Mouse (Mus musculus): Measurements from ENCODE around the gene Gm20521. TPM values are rescaled to one million over a fixed set of nuclear protein-coding genes. Genes with fewer than 3 reads are reported as not detected.

The Gm20521 gene
- polyA plus RNA-seq, 1 experiment = not detected

- Histone ChIP-seq H3K4me3 (replicated peaks; ENCODE audit: control insufficient read depth, low read depth, low read length) (peak overlapping the region; percentile 71), H3K27ac (ENCODE audit: control insufficient read depth, insufficient read depth, low read depth, low read length, poor library complexity) (no peak overlapping the region; the same call in 1 of the 2 replicates), H3K4me1 (ENCODE audit: control insufficient read depth, insufficient read depth, low read length) (peaks cover 2% of the 10 kb centered on the region)
- 8% methylated on average over 21 of the region's 21 CpGs for WGBS
- TF ChIP-seq CTCF (IDR thresholded peaks at IDR 0.05; ENCODE audit: control insufficient read depth, insufficient read depth, low read length) (no peak), POLR2A (IDR thresholded peaks at IDR 0.05; ENCODE audit: borderline replicate concordance, control insufficient read depth, low read depth, low read length) (no peak)
Observed at GRCm38 (mm10) chr14:54864313-54865036, 18.8 kb upstream of the Gm20521 start.

DNA sequence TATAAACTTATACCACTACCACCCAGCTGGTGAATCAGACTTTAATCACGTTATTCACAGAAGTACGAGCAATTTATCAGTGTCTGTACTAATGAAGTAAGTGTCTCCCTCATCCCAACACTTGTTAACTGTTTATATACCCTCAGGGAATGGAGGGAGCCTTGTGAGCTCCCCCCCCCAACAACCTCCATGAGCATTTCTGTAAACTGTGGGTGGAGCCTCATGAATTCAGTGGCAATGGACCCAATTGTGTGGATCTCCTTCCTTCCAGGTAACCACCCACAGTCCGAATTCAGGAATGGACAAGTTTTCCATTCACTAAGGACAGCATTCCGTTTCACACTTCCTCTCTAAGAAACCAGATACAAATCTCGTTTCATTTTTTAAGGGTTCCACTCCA is 17.6 kb upstream of the Gm20521 start:
- TF ChIP-seq CTCF (IDR thresholded peaks at IDR 0.05; ENCODE audit: control insufficient read depth, insufficient read depth, low read length) (no peak), POLR2A (IDR thresholded peaks at IDR 0.05; ENCODE audit: borderline replicate concordance, control insufficient read depth, low read depth, low read length) (no peak)
- peaks cover 2% of the 10 kb centered on the region for H3K4me1 ChIP-seq (ENCODE audit: control insufficient read depth, insufficient read depth, low read length)
- H3K27ac ChIP-seq (ENCODE audit: control insufficient read depth, insufficient read depth, low read depth, low read length, poor library complexity) = no peak overlapping the region
- WGBS = 64% methylated on average over 5 of the region's 5 CpGs
- H3K4me3 ChIP-seq (replicated peaks; ENCODE audit: control insufficient read depth, low read depth, low read length) = no peak overlapping the region

DNA sequence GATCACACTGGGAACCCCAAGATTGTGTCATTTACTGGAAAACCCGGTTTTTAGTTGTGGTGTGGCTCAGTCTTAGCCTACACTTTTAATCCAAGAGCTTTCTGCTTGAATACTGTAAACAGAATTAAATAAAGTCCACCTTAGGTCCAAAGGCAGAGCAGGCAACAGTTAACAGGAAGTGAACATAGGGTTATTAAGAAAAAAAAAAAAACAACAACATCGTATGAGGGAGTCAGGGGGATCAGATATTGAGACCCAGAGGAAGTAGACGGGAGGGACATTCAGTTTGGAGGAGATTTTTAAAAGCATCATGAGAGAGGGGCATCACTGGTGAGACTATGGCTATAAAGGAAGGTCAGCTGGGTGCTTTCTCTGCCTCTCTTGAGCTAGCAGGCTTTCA is 17.0 kb upstream of the Gm20521 start:
- peaks cover 2% of the 10 kb centered on the region for H3K4me1 ChIP-seq (ENCODE audit: control insufficient read depth, insufficient read depth, low read length)
- no peak overlapping the region for H3K4me3 ChIP-seq (replicated peaks; ENCODE audit: control insufficient read depth, low read depth, low read length)
- WGBS = 25% methylated on average over 3 of the region's 3 CpGs
- H3K27ac ChIP-seq (ENCODE audit: control insufficient read depth, insufficient read depth, low read depth, low read length, poor library complexity) = no peak overlapping the region
- no peak for TF ChIP-seq POLR2A (IDR thresholded peaks at IDR 0.05; ENCODE audit: borderline replicate concordance, control insufficient read depth, low read depth, low read length)
- TF ChIP-seq CTCF (IDR thresholded peaks at IDR 0.05; ENCODE audit: control insufficient read depth, insufficient read depth, low read length) = no peak

DNA sequence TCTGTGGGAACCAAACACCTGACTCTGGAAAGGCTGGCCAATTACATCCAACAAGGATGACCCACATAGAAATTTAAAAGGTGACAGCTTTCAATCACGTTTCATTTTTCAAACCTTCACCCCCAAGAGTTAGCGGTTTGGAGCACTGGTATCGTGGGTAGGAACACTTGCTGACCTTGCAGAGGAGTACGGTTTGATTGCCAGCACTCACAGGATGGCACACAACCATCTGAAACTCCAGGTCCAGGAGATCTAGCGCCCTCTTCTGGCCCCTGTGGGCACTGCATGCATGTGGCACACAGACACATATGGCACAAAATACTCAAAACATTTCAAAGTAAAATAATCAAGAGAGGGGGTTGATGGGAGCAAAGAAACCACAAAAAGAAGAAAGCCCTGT is 16.3 kb upstream of the Gm20521 start:
- Histone ChIP-seq H3K4me3 (replicated peaks; ENCODE audit: control insufficient read depth, low read depth, low read length) (no peak overlapping the region), H3K4me1 (ENCODE audit: control insufficient read depth, insufficient read depth, low read length) (peaks cover 2% of the 10 kb centered on the region), H3K27ac (ENCODE audit: control insufficient read depth, insufficient read depth, low read depth, low read length, poor library complexity) (no peak overlapping the region)
- peak; percentile 64 for TF ChIP-seq CTCF (IDR thresholded peaks at IDR 0.05; ENCODE audit: control insufficient read depth, insufficient read depth, low read length)
- TF ChIP-seq POLR2A (IDR thresholded peaks at IDR 0.05; ENCODE audit: borderline replicate concordance, control insufficient read depth, low read depth, low read length) = no peak
- 68% methylated on average over 5 of the region's 5 CpGs for WGBS

- no peak for TF ChIP-seq POLR2A (IDR thresholded peaks at IDR 0.05; ENCODE audit: borderline replicate concordance, control insufficient read depth, low read depth, low read length)
- WGBS = 25% methylated on average over 4 of the region's 4 CpGs
- no peak overlapping the region for H3K27ac ChIP-seq (ENCODE audit: control insufficient read depth, insufficient read depth, low read depth, low read length, poor library complexity)
- H3K4me3 ChIP-seq (replicated peaks; ENCODE audit: control insufficient read depth, low read depth, low read length) = no peak overlapping the region
- peaks cover 2% of the 10 kb centered on the region for H3K4me1 ChIP-seq (ENCODE audit: control insufficient read depth, insufficient read depth, low read length)
Observed at GRCm38 (mm10) chr14:54868026-54868425, 15.2 kb upstream of the Gm20521 start.

- Histone ChIP-seq H3K4me1 (ENCODE audit: control insufficient read depth, insufficient read depth, low read length) (peaks cover 2% of the 10 kb centered on the region), H3K4me3 (replicated peaks; ENCODE audit: control insufficient read depth, low read depth, low read length) (no peak within 1 kb of the TSS), H3K27ac (ENCODE audit: control insufficient read depth, insufficient read depth, low read depth, low read length, poor library complexity) (no peak within 1 kb of the TSS)
- TF ChIP-seq POLR2A (IDR thresholded peaks at IDR 0.05; ENCODE audit: borderline replicate concordance, control insufficient read depth, low read depth, low read length) (no peak), CTCF (IDR thresholded peaks at IDR 0.05; ENCODE audit: control insufficient read depth, insufficient read depth, low read length) (no peak)
- 74% methylated on average over 5 of the region's 5 CpGs for WGBS
Observed at GRCm38 (mm10) chr14:54870861-54871260, 12.4 kb upstream of the Gm20521 start, which contains the start of gene Homez. Gene Homez (minus strand): TSS chr14:54870961.

- no peak for TF ChIP-seq CTCF (IDR thresholded peaks at IDR 0.05; ENCODE audit: control insufficient read depth, insufficient read depth, low read length)
- TF ChIP-seq POLR2A (IDR thresholded peaks at IDR 0.05; ENCODE audit: borderline replicate concordance, control insufficient read depth, low read depth, low read length) = no peak
- no peaks in the 10 kb centered on the region; the same call in 1 of the 2 replicates for H3K4me1 ChIP-seq (ENCODE audit: control insufficient read depth, insufficient read depth, low read length)
- no peak overlapping the region for H3K27ac ChIP-seq (ENCODE audit: control insufficient read depth, insufficient read depth, low read depth, low read length, poor library complexity)
- no peak overlapping the region for H3K4me3 ChIP-seq (replicated peaks; ENCODE audit: control insufficient read depth, low read depth, low read length)
- WGBS = 82% methylated on average over 3 of the region's 3 CpGs
Observed at GRCm38 (mm10) chr14:54874165-54874564, 9.1 kb upstream of the Gm20521 start.

DNA sequence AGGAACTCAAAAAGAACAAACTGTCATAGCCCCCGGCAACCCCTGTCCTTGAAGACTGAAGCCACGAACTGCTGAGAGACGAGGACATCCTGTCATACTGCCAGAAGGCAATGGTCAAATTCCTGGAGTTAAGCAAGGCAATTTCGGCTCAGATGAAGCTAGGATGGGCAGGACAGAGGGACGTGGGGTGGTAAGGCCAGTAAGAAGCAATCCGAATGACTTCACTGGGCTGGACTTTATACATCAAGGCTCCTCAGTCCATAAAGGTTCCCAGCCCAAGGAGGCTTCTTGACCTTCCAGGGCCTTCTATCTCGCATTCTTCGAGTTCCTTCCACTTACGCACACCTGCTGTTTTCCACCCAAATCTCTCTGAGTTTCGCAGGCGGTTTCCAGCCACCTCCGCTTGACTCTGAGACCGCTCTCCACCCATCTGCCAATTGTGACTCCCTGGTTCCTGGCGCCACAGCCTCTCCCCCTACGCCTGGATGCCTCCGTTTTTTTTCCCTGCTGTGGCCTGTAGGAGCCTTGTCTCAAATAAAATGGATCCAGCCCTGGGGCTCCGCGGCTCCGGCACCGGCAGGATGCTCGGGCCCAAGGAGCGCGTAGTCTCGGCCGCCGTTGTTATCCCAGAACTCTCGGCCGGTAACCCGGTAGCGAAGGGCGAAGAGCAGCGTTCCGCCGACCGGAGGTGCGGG is 7.2 kb upstream of the Gm20521 start:
- WGBS = 6% methylated on average over 36 of the region's 36 CpGs
- Histone ChIP-seq H3K27ac (ENCODE audit: control insufficient read depth, insufficient read depth, low read depth, low read length, poor library complexity) (peak overlapping the region; percentile 56; the same call in 1 of the 2 replicates), H3K4me3 (replicated peaks; ENCODE audit: control insufficient read depth, low read depth, low read length) (peak overlapping the region; percentile 70), H3K4me1 (ENCODE audit: control insufficient read depth, insufficient read depth, low read length) (no peaks in the 10 kb centered on the region; the same call in 1 of the 2 replicates)
- no peak for TF ChIP-seq POLR2A (IDR thresholded peaks at IDR 0.05; ENCODE audit: borderline replicate concordance, control insufficient read depth, low read depth, low read length)
- TF ChIP-seq CTCF (IDR thresholded peaks at IDR 0.05; ENCODE audit: control insufficient read depth, insufficient read depth, low read length) = no peak
